Mouse (Mus musculus): ENCODE measurements around the gene Accs. TPM values are rescaled to one million over a fixed set of nuclear protein-coding genes. Genes with fewer than 3 reads are reported as not detected.

The Accs gene
- total and polyA plus RNA-seq, 2 experiments from 2014 or later, result 6.5 to 19.1 TPM

DNA sequence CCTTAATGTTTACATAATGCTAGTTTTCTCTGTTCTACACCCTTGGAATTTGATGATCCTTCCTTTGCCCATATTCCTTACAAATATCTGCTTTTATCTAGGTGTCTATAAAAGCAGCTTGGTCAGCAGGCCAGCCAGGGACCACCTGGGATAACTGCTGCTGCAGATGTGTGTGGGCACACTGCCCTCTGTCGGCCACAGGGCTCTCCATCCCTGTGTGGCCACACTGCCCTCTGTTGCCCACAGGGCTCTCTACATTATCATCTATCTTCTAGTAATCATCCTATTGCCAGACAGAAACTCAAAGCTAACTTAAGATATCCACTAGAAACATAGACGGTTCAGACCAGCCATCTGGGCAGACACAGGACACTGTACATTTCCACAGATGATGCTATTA, 39.8 kb downstream of the Accs start:
- peaks cover 34% of the 10 kb centered on the region for H3K36me3 ChIP-seq (ENCODE audit: insufficient read depth, low read length)
- TF ChIP-seq CTCF (IDR thresholded peaks at IDR 0.05; ENCODE audit: low read depth), result peak; percentile 95
- 15% methylated on average over 2 of the region's 2 CpGs for WGBS

DNA sequence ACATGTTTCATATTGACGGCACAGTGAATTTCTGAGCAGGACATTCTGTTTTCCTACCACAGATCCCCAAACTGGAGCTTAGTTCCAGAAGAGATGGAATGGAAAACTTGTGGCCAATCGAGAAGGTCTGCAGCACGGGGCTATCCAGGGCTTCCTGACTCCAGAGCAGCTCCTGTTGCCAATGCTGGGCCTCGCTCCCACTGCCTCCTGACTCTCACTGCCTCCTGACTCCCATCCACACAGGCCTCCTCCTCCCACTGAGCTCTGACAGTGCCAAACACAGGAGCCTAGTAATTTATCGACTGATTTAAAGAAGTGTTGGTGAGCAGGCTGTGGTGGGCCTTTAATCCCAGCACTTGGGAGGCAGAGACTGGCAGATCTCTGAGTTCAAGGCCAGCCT, 41.7 kb downstream of the Accs start:
- TF ChIP-seq CTCF (IDR thresholded peaks at IDR 0.05; ENCODE audit: low read depth), result no peak
- H3K27me3 ChIP-seq (ENCODE audit: insufficient read depth, low read length), result no peaks in the 10 kb centered on the region
- H3K9me3 ChIP-seq (ENCODE audit: low read length), result no peaks in the 10 kb centered on the region
- WGBS, result 87% methylated on average over 5 of the region's 5 CpGs
- H3K4me3 ChIP-seq (ENCODE audit: low read length), result no peak overlapping the region
- no peak overlapping the region for H3K4me2 ChIP-seq (ENCODE audit: low read depth, low read length)
- peaks cover 44% of the 10 kb centered on the region for H3K36me3 ChIP-seq (ENCODE audit: insufficient read depth, low read length)
- H3K4me1 ChIP-seq (ENCODE audit: insufficient read depth, low read length), result no peaks in the 10 kb centered on the region
- no peak overlapping the region for H3K9ac ChIP-seq (replicated peaks; ENCODE audit: low read length)
- DNase-seq (ENCODE audit: low spot score), result no peak
- ATAC-seq, result no peak
- H3K27ac ChIP-seq, result no peak overlapping the region

More for the DNA sequence above, 39.8 kb downstream of the Accs start:
- Histone ChIP-seq H3K4me1 (ENCODE audit: insufficient read depth, low read length) (no peaks in the 10 kb centered on the region), H3K9me3 (ENCODE audit: low read length) (no peaks in the 10 kb centered on the region), H3K4me2 (ENCODE audit: low read depth, low read length) (no peak overlapping the region), H3K9ac (replicated peaks; ENCODE audit: low read length) (no peak overlapping the region), H3K27ac (no peak overlapping the region), H3K27me3 (ENCODE audit: insufficient read depth, low read length) (no peaks in the 10 kb centered on the region), H3K4me3 (ENCODE audit: low read length) (no peak overlapping the region)
- DNase-seq (ENCODE audit: low spot score), result peak; percentile 68
- peak; percentile 50; the same call in 1 of the 2 replicates for ATAC-seq

DNA sequence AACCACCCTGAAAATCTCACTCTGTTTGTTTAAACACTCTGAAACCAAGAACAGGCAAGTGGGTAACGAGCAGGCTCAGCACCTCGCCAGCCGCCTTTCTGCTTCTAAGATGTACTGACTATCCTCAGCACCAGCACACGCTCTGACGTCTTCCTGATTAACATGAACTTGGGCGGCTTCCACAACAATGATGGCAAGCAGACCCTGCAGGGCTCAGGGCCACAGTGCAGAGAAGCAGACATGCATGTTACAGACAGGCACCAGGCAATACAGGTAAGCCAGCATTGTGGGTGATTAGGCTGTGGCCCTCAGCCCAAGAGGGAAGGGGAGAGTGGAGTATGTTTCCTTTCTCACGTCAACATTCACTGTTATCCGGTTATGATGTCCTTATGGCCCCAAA, 42.3 kb downstream of the Accs start:
- Histone ChIP-seq H3K36me3 (ENCODE audit: insufficient read depth, low read length) (peaks cover 47% of the 10 kb centered on the region), H3K4me2 (ENCODE audit: low read depth, low read length) (no peak overlapping the region)
- ATAC-seq, result no peak

DNA sequence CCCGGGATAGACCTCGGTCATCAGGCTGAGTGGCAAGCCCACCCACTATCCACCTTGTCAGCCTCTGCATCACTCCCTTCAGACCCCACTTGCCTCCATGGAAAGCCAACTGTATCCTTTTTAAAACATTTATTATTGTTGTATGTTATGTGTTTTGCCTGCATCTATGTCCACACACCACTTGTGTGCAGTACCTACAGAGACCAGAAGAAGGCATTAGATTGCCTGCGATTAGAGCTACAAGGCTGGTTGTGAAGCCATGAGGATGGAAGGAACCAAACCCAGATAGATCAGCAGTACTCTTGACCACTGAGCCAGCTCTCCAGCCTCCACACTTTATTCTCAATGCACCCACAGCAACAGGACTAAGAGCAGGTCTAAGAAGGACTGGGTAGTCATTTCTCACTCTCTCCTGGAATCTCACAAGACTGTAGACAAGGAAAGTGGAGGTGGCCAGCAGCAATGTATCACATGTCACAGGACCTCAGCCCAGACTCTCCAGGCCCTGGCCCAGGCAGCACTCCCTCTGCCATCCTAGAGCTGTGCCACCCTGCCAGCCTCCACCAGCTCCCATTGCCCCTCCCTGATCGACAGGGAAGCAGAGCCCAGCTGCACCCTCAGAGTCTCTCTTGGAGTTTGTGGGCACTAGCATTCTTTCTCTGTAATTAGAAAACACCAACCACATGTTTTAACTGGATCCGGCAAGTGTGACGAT, 43.1 kb downstream of the Accs start:
- no peak for DNase-seq (ENCODE audit: low spot score)
- Histone ChIP-seq H3K27ac (no peak overlapping the region), H3K36me3 (ENCODE audit: insufficient read depth, low read length) (peaks cover 51% of the 10 kb centered on the region), H3K4me1 (ENCODE audit: insufficient read depth, low read length) (no peaks in the 10 kb centered on the region), H3K9me3 (ENCODE audit: low read length) (no peaks in the 10 kb centered on the region), H3K27me3 (ENCODE audit: insufficient read depth, low read length) (no peaks in the 10 kb centered on the region), H3K4me2 (ENCODE audit: low read depth, low read length) (no peak overlapping the region), H3K9ac (replicated peaks; ENCODE audit: low read length) (no peak overlapping the region), H3K4me3 (ENCODE audit: low read length) (no peak overlapping the region)
- TF ChIP-seq CTCF (IDR thresholded peaks at IDR 0.05; ENCODE audit: low read depth), result peak; percentile 42
- WGBS, result 96% methylated on average over 6 of the region's 6 CpGs
- no peak for ATAC-seq

More for the DNA sequence above, 42.3 kb downstream of the Accs start:
- Histone ChIP-seq H3K27me3 (ENCODE audit: insufficient read depth, low read length) (no peaks in the 10 kb centered on the region), H3K9me3 (ENCODE audit: low read length) (no peaks in the 10 kb centered on the region), H3K27ac (no peak overlapping the region), H3K4me1 (ENCODE audit: insufficient read depth, low read length) (no peaks in the 10 kb centered on the region), H3K4me3 (ENCODE audit: low read length) (no peak overlapping the region), H3K9ac (replicated peaks; ENCODE audit: low read length) (no peak overlapping the region)
- no peak for DNase-seq (ENCODE audit: low spot score)
- WGBS, result 72% methylated on average over 8 of the region's 8 CpGs
- no peak for TF ChIP-seq CTCF (IDR thresholded peaks at IDR 0.05; ENCODE audit: low read depth)

DNA sequence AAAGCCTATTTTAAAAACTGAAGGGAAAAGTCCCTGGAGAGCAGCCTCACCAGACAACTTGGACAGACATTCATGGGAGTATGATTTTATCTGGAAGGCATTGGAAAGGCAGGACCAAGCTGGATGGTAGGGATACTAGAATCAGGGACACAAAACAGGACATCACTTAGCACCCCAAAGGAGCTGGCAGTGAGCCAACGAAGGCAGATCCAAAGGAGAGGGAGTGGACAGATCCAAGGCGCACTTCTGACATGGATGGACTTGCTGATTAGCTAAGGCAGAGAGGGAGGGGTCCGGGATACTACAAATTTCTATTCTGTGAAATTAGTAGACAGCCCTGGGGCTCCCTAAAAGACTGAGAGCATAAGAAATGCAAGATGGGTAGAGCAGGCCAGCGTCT, 44.2 kb downstream of the Accs start:
- Histone ChIP-seq H3K4me2 (ENCODE audit: low read depth, low read length) (no peak overlapping the region), H3K27me3 (ENCODE audit: insufficient read depth, low read length) (no peaks in the 10 kb centered on the region), H3K9ac (replicated peaks; ENCODE audit: low read length) (no peak overlapping the region), H3K4me1 (ENCODE audit: insufficient read depth, low read length) (no peaks in the 10 kb centered on the region), H3K9me3 (ENCODE audit: low read length) (no peaks in the 10 kb centered on the region), H3K4me3 (ENCODE audit: low read length) (no peak overlapping the region), H3K27ac (no peak overlapping the region), H3K36me3 (ENCODE audit: insufficient read depth, low read length) (peaks cover 55% of the 10 kb centered on the region)
- WGBS, result 91% methylated on average over 4 of the region's 4 CpGs
- TF ChIP-seq CTCF (IDR thresholded peaks at IDR 0.05; ENCODE audit: low read depth), result no peak
- ATAC-seq, result no peak
- no peak for DNase-seq (ENCODE audit: low spot score)

DNA sequence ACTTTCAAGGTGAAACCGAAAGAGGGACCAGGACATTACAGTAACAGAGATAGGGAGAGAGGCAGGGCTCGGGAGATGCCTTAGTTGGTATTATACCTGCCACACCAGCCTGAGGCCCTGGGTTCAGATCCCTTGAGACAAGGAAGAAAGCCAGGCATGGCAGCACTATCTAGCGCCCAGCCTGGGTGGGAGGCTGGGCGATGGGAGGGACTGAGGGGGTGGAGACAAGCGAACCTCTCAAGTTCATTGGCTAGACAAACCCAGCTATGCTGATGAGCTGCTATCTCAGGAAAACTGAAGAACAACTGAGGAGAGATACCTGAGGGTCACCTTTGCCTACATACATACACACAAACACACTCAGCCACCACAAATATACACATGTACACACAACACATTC, 44.7 kb downstream of the Accs start:
- H3K4me3 ChIP-seq (ENCODE audit: low read length), result no peak overlapping the region
- WGBS, result 83% methylated on average over 5 of the region's 5 CpGs
- no peak for TF ChIP-seq CTCF (IDR thresholded peaks at IDR 0.05; ENCODE audit: low read depth)
- ATAC-seq, result no peak
- H3K9ac ChIP-seq (replicated peaks; ENCODE audit: low read length), result no peak overlapping the region
- peaks cover 52% of the 10 kb centered on the region for H3K36me3 ChIP-seq (ENCODE audit: insufficient read depth, low read length)
- H3K4me2 ChIP-seq (ENCODE audit: low read depth, low read length), result no peak overlapping the region
- DNase-seq (ENCODE audit: low spot score), result no peak
- H3K9me3 ChIP-seq (ENCODE audit: low read length), result no peaks in the 10 kb centered on the region
- H3K27ac ChIP-seq, result no peak overlapping the region
- H3K4me1 ChIP-seq (ENCODE audit: insufficient read depth, low read length), result no peaks in the 10 kb centered on the region
- no peaks in the 10 kb centered on the region for H3K27me3 ChIP-seq (ENCODE audit: insufficient read depth, low read length)

GRCm38 (mm10) chr2:93802947-93803346, 46.8 kb downstream of the Accs start:
- Histone ChIP-seq H3K4me3 (ENCODE audit: low read length) (no peak overlapping the region), H3K4me2 (ENCODE audit: low read depth, low read length) (no peak overlapping the region), H3K36me3 (ENCODE audit: insufficient read depth, low read length) (peaks cover 50% of the 10 kb centered on the region), H3K27ac (no peak overlapping the region), H3K9ac (replicated peaks; ENCODE audit: low read length) (no peak overlapping the region), H3K9me3 (ENCODE audit: low read length) (no peaks in the 10 kb centered on the region), H3K27me3 (ENCODE audit: insufficient read depth, low read length) (no peaks in the 10 kb centered on the region), H3K4me1 (ENCODE audit: insufficient read depth, low read length) (no peaks in the 10 kb centered on the region)
- ATAC-seq (no peak), DNase-seq (ENCODE audit: low spot score) (no peak)
- no peak for TF ChIP-seq CTCF (IDR thresholded peaks at IDR 0.05; ENCODE audit: low read depth)
- 97% methylated on average over 2 of the region's 2 CpGs for WGBS

Measured in hindbrain, postnatal 0 days (tissue).